Mouse (Mus musculus) frontal cortex, adult 2 months (tissue): ENCODE data around the gene Mier2. TPM values are rescaled to one million over a fixed set of nuclear protein-coding genes. Genes with fewer than 3 reads are reported as not detected.

Experiments used
- DNase-seq, 2 experiments: peaks; one replicate each; pipeline ENCODE4 v3.0.0; 2022; ENCODE audit warnings: low spot score in 1 of 2; ENCODE audit errors: extremely low spot score in 1 of 2
- polyA plus RNA-seq: library from polyadenylated mRNA; depleted of rRNA; stranded (reverse); fragments of >200 nt; gene quantifications from 2 replicates; pipeline ENCODE4 v1.2.3, GENCODE M21; 2012

The Mier2 gene
- polyA plus RNA-seq, 1 experiment = 84.8 TPM

- DNase-seq = no peak
Measured at GRCm38 (mm10) chr10:79577376-79577775, 22.4 kb upstream of the Mier2 start.

GRCm38 (mm10) chr10:79575754-79576153, 20.8 kb upstream of the Mier2 start:
- DNase-seq = no peak

- DNase-seq = no peak
Measured at GRCm38 (mm10) chr10:79574796-79575195, 19.8 kb upstream of the Mier2 start.

DNA sequence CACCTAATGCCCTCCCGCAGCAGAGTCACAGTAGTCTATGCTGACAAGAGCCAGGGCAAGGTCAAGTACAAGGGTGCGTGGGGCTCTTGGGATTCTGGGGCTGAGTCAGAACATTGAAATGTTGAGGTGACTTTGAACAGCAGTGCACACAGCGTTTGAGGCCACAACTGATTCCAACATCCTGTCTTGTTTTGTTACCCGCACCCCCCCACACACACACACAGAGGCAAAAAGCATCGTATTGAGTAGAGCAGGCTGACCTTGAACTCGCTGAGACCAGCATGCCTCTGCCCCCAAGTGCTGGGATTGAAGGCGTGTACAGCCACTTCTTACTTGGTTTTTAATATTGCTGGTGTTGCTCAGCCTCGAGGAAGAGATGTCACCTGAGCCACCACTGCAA, 19.4 kb upstream of the Mier2 start:
- no peak for DNase-seq

DNA sequence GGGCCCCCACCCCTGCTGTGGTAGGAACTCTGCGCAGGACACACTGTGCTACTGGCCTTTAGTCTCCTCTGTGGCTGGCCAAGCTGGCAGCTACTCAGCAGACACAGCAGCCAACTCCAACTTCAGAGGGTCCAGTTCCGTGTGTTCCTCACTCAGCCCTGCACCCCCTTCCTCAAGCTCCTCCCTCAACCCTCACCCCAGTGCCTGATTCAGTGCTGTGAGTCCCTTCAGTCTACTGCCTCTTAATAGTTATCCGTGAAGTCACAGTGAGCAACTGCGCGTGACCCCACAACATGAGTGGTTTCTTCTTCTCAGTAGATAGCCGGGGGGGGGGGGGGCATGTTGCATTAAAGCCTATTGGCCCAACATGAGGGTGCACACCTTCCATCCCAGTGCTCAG, 18.6 kb upstream of the Mier2 start:
- DNase-seq = no peak

- no peak for DNase-seq
Measured at GRCm38 (mm10) chr10:79571314-79571713, 16.3 kb upstream of the Mier2 start.

DNA sequence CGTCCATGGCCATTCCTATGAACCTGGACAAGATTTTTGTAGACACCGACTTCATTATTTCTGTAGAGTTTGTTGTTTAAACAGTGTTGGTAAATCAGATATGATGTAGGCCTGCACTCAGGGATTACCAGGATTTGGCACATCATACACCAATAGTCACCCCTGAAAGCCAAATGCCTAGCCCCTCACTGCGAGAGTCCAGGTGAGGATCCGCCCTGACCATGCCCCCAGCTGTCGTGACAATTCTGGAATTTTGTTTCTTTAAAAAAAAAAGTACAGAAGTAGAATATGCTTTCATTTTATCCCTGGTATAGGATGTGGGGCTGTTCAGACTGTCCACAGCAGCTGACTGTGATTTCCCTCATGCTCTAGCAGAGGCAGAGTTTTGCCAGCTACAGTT, 14.9 kb upstream of the Mier2 start:
- DNase-seq = no peak

- DNase-seq = no peak
Measured at GRCm38 (mm10) chr10:79559716-79560115, 4.7 kb upstream of the Mier2 start.

- no peak for DNase-seq
Measured at GRCm38 (mm10) chr10:79557496-79557895, 2.5 kb upstream of the Mier2 start.

DNA sequence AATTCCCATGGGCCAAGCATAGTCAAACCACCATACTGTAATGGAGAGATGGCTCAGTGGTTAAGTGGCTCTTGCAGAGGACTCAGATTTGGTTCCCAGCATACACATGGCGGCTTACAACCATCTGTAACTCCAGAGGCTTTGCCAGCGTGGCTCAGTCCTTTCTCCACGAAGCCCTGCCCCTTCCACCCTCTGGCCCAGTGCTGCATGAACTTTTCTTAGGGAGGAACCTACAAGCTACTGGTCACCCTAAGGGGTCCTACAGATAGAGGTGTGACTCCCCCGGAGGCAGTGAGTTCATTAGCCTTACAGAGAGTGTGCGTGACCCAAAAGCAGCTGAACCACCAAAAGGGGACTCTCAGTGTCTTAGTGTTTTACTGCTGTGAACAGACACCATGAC, 2.0 kb upstream of the Mier2 start:
- DNase-seq = no peak

DNA sequence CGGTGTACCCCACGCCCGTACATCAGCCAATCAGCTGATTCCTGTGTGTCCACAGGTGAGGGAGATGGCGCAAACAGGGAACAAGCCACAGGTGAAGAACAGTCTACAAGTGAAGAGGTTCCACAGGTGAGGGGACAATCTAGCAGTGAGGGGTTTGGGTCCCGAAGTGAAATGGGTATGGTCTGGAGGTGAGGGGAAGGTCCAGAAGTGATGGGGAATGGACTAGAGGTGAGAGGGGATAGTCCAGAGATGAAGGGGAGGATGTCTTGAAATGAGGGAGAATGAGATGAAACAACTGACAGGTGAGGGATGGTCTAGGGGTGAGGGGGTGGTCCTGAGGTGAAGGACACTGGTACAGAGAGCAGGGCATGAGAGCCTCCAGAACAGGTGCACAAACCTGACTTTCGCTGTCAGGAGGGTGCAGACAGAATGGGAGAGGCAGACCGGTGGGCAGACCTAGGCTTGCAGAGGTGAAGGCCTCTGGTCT, 282 bp upstream of the Mier2 start:
- DNase-seq = no peak

GRCm38 (mm10) chr10:79553691-79554090, 1.3 kb downstream of the Mier2 start:
- no peak for DNase-seq

GRCm38 (mm10) chr10:79553176-79553575, 1.8 kb downstream of the Mier2 start:
- no peak for DNase-seq

GRCm38 (mm10) chr10:79552531-79552930, 2.5 kb downstream of the Mier2 start:
- DNase-seq = no peak

DNA sequence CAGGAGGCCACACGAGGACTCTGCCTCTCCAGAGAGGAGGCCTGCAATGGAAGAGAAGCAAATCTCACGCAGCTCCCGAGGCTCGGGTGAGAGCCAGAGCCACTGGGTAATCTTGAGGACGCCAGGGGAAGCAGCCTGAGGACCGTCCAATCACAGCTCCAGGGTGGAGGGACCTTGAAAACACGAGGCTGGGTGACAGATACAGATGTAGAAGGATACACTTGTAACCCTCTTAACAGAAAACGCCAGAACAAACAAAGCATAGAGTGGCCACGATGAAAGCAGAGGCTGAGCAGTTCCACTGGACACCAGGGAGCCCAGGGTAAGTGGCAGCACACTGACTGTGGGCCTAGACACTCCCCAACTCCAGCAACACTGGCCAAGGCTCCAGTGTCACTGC, 4.6 kb downstream of the Mier2 start:
- DNase-seq = no peak

GRCm38 (mm10) chr10:79548971-79549723, 5.9 kb downstream of the Mier2 start:
- DNase-seq = no peak

GRCm38 (mm10) chr10:79548546-79548945, 6.5 kb downstream of the Mier2 start:
- DNase-seq = no peak

DNA sequence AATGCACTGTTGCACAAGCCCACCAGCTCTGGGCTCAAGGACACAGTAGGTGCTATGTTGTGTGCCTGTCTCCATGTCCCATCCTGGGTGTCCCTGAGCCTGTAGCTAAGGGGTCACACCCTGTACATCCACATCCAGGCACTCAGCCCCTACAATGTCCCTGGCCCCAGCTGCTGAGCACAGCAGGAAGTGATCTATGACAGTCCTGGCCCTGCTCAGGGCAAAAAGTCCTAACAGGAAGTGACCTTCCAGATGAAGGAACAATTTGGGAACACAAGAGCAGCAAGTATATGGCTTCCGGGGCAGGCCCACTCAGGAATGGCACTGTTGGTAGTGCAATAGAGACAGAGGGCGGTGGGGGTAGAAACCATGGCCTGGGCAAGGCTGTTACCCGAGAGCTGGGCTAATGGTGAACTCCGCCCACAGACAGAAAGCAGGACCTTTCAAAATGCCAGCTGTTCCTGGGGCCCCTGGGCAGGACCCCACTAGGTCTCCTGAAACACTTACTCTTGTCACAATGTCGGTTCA, 7.8 kb downstream of the Mier2 start:
- no peak for DNase-seq

DNA sequence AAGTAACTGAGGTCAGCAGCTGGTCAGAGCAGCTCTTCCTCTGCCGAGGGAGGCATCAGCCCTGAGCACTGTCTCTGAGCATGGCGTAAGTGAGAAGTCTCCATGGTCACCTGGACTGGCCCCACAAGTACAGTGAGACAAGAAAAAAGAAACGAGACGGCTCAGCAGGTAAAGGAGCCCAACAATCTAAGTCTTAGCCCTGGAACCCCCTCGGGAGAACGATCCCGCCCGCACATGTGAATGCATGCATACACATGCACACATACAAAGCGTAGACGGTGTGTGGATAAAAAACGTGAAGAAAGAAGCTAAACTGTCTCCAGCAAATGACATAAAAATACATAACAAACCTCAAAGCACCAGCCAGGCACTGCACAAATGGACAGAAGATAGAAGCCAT, 8.5 kb downstream of the Mier2 start:
- no peak for DNase-seq

- no peak for DNase-seq
Measured at GRCm38 (mm10) chr10:79545891-79546290, 9.1 kb downstream of the Mier2 start.

DNA sequence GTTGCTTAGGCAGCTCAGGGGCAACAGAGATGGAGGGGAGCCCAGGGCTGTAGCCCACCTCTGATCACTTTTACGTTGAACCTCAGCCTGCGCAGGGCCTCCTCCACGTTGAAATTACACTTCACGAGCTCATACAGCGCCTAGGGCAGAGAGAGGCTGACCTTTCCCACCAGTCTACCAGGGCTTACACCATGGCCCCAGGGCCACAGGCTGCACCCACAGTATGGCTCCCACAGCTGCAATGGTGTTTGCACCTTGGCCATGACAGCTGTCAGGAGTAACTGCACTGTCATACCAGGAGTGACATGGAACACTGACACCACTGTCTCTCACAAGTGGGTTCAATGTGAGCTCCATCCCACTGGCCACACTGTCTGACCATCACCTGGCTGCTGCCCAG, 10.4 kb downstream of the Mier2 start:
- no peak for DNase-seq

DNA sequence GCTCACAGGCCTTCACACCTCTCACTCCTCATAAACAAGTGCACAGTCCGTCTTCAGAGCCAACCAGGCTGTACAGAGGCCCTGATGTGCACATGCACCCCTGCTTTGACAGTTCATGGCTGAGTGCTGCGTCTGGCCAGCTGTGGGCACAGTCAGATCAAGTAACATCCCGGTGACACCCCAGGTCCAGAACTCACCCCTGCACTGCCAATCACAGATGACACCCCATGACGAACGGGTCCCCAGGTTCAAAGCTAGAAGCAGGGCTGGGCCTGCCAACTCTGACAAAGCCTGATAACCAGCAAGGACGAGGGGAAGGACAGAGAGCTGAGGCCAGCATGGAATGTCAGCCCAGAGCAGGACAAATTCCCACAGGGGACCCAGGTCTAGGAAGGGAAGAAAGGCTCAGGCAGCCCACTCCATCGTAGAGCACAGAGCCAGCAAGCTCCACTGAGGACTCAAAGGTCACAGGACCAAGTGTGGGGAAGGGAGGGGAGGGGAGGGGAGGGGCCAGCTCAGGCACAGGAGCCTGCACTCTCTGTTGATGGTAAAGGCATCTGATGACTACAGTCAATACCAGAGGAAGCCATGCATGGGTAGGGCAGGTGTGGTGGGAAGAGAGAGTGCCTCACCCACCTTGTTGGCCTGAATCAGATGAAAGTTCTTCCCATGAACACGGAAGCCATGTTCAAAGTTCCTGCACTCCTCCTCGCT, 11.0 kb downstream of the Mier2 start:
- DNase-seq = no peak
